Comparison of ENCODE assay signal across 9 mouse cellular contexts in the genomic region with DNA sequence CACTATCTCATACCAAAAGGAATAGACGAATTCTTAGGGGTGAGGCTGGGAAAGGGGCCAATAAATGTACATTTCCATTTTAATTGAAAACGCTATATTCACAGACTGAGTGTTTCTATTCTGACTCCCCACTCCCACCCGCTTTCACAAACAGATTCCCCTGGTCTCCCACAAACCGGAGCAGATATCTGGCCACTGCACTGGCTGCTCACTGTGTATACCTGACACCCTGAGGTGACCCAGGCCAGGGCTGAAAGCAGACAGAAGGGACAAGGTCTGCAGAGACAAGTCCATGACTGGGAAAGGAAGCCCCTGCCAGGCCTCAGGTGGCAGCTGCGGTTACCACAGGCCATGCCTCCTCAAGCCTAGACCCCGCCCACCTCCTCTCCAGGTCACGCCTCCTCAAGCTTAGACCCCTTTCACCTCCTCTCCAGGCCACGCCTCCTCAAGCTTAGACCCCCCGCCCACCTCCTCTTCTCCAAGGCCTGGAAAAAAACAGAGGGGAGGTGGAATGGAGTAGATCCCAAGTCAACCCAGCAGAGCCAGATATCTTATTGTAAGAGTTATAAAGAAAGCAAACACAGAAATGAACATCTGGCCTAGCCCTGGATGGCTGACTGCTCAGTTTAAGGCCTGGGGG. TPM values are rescaled to one million over a fixed set of nuclear protein-coding genes. Genes with fewer than 3 reads are reported as not detected.
DNase-seq lines count a peak whose midpoint lies in the region; ATAC-seq lines count a peak whose summit lies in the region.
"Had no signal": no experiment of that assay in that cellular context is flagged by ENCODE, and none has a peak within 500 bp of the region (broad histone marks: within the 10 kb centered on the region; RNA-seq: fewer than 3 reads in every experiment).

No protein-coding gene starts in this region.

- no peak overlapping the region for H3K9ac ChIP-seq in kidney, embryonic 16.5 days (replicated peaks; ENCODE audit: low read length)

- H3K27ac ChIP-seq in kidney, embryonic 16.5 days (ENCODE audit: low read length): no peak overlapping the region
- no peak overlapping the region for H3K27ac ChIP-seq in forebrain, embryonic 10.5 days
- no peak overlapping the region for H3K27ac ChIP-seq in limb, embryonic 10.5 days
- no peak overlapping the region for H3K27ac ChIP-seq in heart, embryonic 10.5 days

- no peak overlapping the region for H3K4me2 ChIP-seq in kidney, embryonic 16.5 days (replicated peaks; ENCODE audit: low read depth, low read length)

- peaks cover 10% of the 10 kb centered on the region for H3K4me1 ChIP-seq in kidney, embryonic 16.5 days (ENCODE audit: insufficient read depth, low read length)
- H3K4me1 ChIP-seq in forebrain, embryonic 10.5 days: peaks cover 21% of the 10 kb centered on the region
- H3K4me1 ChIP-seq in limb, embryonic 10.5 days: peaks cover 16% of the 10 kb centered on the region
- H3K4me1 ChIP-seq in heart, embryonic 10.5 days: peaks cover 14% of the 10 kb centered on the region

- DNase-seq in kidney, postnatal 10 days: no peak
- DNase-seq in forebrain, embryonic 10.5 days (ENCODE audit: extremely low spot score, low spot score): peak; percentile 61
- DNase-seq in limb, embryonic 10.5 days (ENCODE audit: low spot score): peak; percentile 56
- DNase-seq in thymus, adult 18-20 months: peak; percentile 10 to 32
- no peak for DNase-seq in gastrocnemius, adult 18-20 months (ENCODE audit: low spot score)
- no peak for DNase-seq in heart, embryonic 10.5 days (ENCODE audit: low spot score)

- peak; percentile 75 for ATAC-seq in kidney, embryonic 16.5 days (ENCODE audit: low FRiP score, low TSS enrichment)
- ATAC-seq in inflammation-experienced regulatory T-cells, adult 6 months: no peak

- 33% methylated on average over 9 of the region's 9 CpGs for WGBS in kidney, embryonic 16.5 days
- 36% methylated on average over 9 of the region's 9 CpGs for WGBS in forebrain, embryonic 10.5 days
- 39% methylated on average over 9 of the region's 9 CpGs for WGBS in limb, embryonic 10.5 days
- 39% methylated on average over 9 of the region's 9 CpGs for WGBS in heart, embryonic 10.5 days

- no peaks in the 10 kb centered on the region for H3K9me3 ChIP-seq in kidney, embryonic 16.5 days (ENCODE audit: low read length)
- H3K9me3 ChIP-seq in forebrain, embryonic 10.5 days: no peaks in the 10 kb centered on the region
- H3K9me3 ChIP-seq in limb, embryonic 10.5 days (replicated peaks): no peaks in the 10 kb centered on the region
- no peaks in the 10 kb centered on the region for H3K9me3 ChIP-seq in heart, embryonic 10.5 days

- no peaks in the 10 kb centered on the region for H3K36me3 ChIP-seq in kidney, embryonic 16.5 days (ENCODE audit: insufficient read depth, low read length)
- no peaks in the 10 kb centered on the region for H3K36me3 ChIP-seq in forebrain, embryonic 10.5 days (replicated peaks)
- H3K36me3 ChIP-seq in limb, embryonic 10.5 days: no peaks in the 10 kb centered on the region
- no peaks in the 10 kb centered on the region for H3K36me3 ChIP-seq in heart, embryonic 10.5 days

- no peaks in the 10 kb centered on the region for H3K27me3 ChIP-seq in kidney, embryonic 16.5 days (ENCODE audit: insufficient read depth, low read length)
- H3K27me3 ChIP-seq in forebrain, embryonic 10.5 days (ENCODE audit: poor library complexity, severe bottlenecking): peaks cover 83% of the 10 kb centered on the region
- H3K27me3 ChIP-seq in limb, embryonic 10.5 days (ENCODE audit: low read depth, poor library complexity, severe bottlenecking): peaks cover 7% of the 10 kb centered on the region; the same call in 1 of the 2 replicates
- H3K27me3 ChIP-seq in heart, embryonic 10.5 days (ENCODE audit: insufficient read depth, poor library complexity, severe bottlenecking): peaks cover 18% of the 10 kb centered on the region

- no peak overlapping the region for H3K4me3 ChIP-seq in kidney, embryonic 16.5 days (ENCODE audit: low read length)
- no peak overlapping the region for H3K4me3 ChIP-seq in forebrain, embryonic 10.5 days
- H3K4me3 ChIP-seq in limb, embryonic 10.5 days: no peak overlapping the region
- H3K4me3 ChIP-seq in heart, embryonic 10.5 days: no peak overlapping the region
- H3K4me3 ChIP-seq: erythroblast, embryonic 14.5 days had no signal

RNA-seq across cellular contexts. Expression of gene Slit1, which starts 18.5 kb away (rescaled TPM):
- 6.2 and 6.4 TPM in 2 replicates for polyA plus RNA-seq in kidney, embryonic 16.5 days (2015; fragmentation: Nextera tagmentation; extraction: Ambion mirVana)
- 0.73 and 1.4 TPM in 2 replicates for polyA plus RNA-seq in forebrain, embryonic 10.5 days (2016; fragmentation: Nextera tagmentation; extraction: Ambion mirVana)
- polyA plus RNA-seq in limb, embryonic 10.5 days (2016; fragmentation: Nextera tagmentation; extraction: Ambion mirVana): 0.97 and 1.1 TPM in 2 replicates
- total RNA-seq in gastrocnemius, adult 18-20 months (2021): 1 to 10 TPM in 1 of 2 experiments, under 1 TPM in 1; 0.50 to 1.2 TPM
- polyA plus RNA-seq in inflammation-experienced regulatory T-cells, adult 6 months (2017; shearing (Covaris generic)): not detected
- polyA plus RNA-seq in heart, embryonic 10.5 days (2016; fragmentation: Nextera tagmentation; extraction: Ambion mirVana): 0.21 and 0.87 TPM in 2 replicates

Comparison
In these comparisons a context has a peak if more than half of its experiments do, and no peak if none do; other contexts are left out.
1. DNase-seq: peak in forebrain, embryonic 10.5 days (single experiment), limb, embryonic 10.5 days (single experiment) and thymus, adult 18-20 months (2 of 2); none in kidney, postnatal 10 days (single experiment), gastrocnemius, adult 18-20 months (single experiment) and heart, embryonic 10.5 days (single experiment).